Mouse (Mus musculus) megakaryocyte-erythroid progenitor cell, adult 5 weeks (primary cell): ENCODE results near the gene Mprip. TPM values are rescaled to one million over a fixed set of nuclear protein-coding genes. Genes with fewer than 3 reads are reported as not detected.

Experiments used
- polyA plus RNA-seq: library from polyadenylated mRNA; stranded (reverse); fragments of >175 nt; gene quantifications from 2 replicates; pipeline ENCODE4 v1.2.3, GENCODE M21; 2012

The Mprip gene
- polyA plus RNA-seq: 64.6 and 83.2 TPM in 2 replicates

DNA sequence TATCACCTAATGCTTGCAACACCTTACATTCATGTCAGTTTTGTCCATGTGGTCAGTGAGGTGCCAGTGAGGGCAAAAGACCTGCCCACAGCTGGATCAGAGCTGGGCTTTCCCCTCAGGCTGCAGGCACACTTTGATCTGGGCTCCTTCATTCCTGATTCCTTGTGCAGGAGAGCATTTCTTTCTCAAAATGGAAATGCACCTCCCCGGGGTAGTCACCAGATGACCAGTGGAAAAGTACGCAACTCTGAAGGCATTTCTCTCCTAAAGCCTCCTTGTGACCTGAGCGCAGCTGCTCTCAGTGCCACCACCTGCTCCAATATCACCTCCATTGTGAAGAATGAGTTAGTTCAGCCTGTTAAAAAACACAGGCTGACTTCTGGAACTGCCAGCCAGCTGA, at the start of gene Mprip:
Gene Mprip, plus strand, starts transcription at position 301 of the 400 bp plus-strand sequence.

DNA sequence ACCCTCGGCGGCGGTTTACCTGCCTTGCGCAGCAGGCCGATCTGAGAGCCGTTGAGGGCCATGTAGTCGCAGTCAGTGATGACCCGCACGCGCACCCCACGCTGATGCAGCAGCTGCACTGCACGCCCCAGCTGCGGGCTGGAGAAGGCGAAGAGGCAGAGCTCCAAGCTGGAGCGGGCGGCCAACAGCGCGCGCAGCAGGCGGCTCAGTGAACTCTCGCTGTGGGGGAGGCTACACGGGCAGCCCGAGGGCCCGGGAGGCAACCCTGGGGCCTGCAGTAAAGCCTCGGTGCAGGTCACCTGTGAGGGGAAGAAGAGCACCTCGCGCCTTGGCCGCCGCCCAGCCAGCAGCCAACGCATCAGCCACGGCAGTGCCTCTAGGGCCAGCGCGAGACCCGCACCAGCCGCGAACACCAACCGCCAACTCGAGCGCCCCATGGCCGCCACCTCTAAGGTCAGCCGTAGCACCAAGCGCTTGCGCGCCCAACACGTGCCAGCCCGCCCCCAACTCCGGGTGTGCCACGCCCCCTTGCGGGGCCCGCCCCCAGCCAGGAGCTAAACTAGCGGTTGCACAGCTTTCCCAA, 126.2 kb downstream of the Mprip start, which contains the start of gene Pld6:
Gene Pld6, minus strand, starts transcription at position 447 of the 583 bp plus-strand sequence.

DNA sequence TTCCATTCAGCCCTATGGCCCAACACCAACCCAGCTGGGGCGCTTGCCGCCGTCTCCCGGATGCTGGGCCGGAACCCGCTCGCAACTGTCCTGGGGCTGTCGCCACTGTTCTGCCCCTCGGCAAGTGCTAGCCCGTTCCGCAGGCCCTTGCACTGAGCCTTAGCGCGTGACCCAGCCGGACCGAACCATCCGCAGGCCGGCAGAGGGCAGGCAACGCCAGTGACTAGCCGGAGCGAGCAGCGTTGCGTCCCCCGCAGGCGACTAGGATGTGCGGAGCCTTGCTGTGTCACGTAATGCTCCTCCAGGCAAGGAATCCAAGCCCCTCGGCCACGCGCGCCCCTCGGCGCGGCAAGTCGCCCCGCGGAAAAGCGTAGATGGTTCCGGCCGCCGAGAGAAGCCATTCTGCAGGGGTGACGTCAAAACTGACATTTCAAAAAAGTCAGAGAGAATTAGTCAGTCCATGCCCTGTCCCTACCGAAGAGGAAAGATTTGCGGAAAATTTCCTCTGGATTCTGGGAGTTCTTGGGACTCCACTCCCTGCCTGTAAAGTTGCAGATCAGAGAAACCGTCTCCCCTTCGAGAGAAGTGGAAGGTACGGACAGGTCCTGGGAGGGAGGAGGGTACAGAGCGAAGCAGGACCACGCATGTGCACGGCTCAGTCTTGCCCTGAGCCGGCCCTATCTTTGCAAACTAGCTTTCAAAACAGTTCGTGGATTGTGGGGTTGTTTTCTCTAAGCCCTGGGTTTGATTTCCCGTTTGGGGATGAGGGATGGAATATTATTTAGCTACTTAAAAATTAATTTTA, 148.8 kb downstream of the Mprip start, which contains the start of gene Flcn:
Gene Flcn, minus strand, starts transcription at position 347 of the 805 bp plus-strand sequence.

Other genes starting within 250 kb of the Mprip start
- gene Jmjd4, start 211.3 kb upstream of the Mprip start, polyA plus RNA-seq: 3.8 and 4.7 TPM in 2 replicates
- 4.4 and 5.1 TPM in 2 replicates for gene Snap47, start 210.1 kb upstream of the Mprip start, polyA plus RNA-seq
- 0.01 and 0.06 TPM in 2 replicates for gene Zfp867, start 188.8 kb upstream of the Mprip start, polyA plus RNA-seq
- 71.6 and 85.9 TPM in 2 replicates for gene Zkscan17, start 134.6 kb upstream of the Mprip start, polyA plus RNA-seq
- 6.3 and 9.5 TPM in 2 replicates for gene Nlrp3, start 119.7 kb upstream of the Mprip start, polyA plus RNA-seq
- gene Olfr222, start 85.1 kb upstream of the Mprip start, polyA plus RNA-seq: not detected in 2 replicates
- gene Olfr223, start 68.0 kb upstream of the Mprip start, polyA plus RNA-seq: not detected in 2 replicates
- 4.1 and 4.4 TPM in 2 replicates for gene Pld6, start 126.3 kb downstream of the Mprip start, polyA plus RNA-seq
- gene Flcn, start 148.7 kb downstream of the Mprip start, polyA plus RNA-seq: 22.4 and 27.6 TPM in 2 replicates
- 14.7 and 17.8 TPM in 2 replicates for gene Nt5m, start 178.1 kb downstream of the Mprip start, polyA plus RNA-seq
- gene Cops3, start 178.5 kb downstream of the Mprip start, polyA plus RNA-seq: 10.3 and 13.3 TPM in 2 replicates